Mouse (Mus musculus) midbrain, postnatal 0 days (tissue): ENCODE measurements at regions not wholly inside any gene's neighbourhood (a gene's known extent, or its start where the extent isn't known, plus 50 kb on each side); places are given as distances from the start of the nearest gene placed in this dataset.

Source experiments
- ATAC-seq: fragments of 200-750 bp; cut with Nextera tagmentation; 2 replicates; pipeline ENCODE4 v1.8.0; 2017; ENCODE audit warnings: moderate number of reproducible peaks, mild to moderate bottlenecking, moderate TSS enrichment, moderate library complexity; ENCODE audit not compliant: low FRiP score
- DNase-seq: peaks from one replicate; pipeline ENCODE4 v3.0.0-alpha.2; 2015; ENCODE audit warnings: low spot score
- H3K27ac ChIP-seq: fragments of 300-500 bp; sonication (generic); 2 replicates; pipeline ENCODE4 v1.5.1; 2014; ENCODE audit warnings: low read depth, mild to moderate bottlenecking, low read length, mixed read lengths
- H3K27me3 ChIP-seq: fragments of 300-500 bp; sonication (generic); 2 replicates; pipeline ENCODE4 v1.6.1; 2014; ENCODE audit warnings: low read length, control low read depth, mixed read lengths; ENCODE audit not compliant: insufficient read depth
- H3K36me3 ChIP-seq: fragments of 300-500 bp; sonication (generic); 2 replicates; pipeline ENCODE4 v1.6.1; 2014; ENCODE audit warnings: low read length, control low read depth, mixed read lengths; ENCODE audit not compliant: insufficient read depth
- H3K4me1 ChIP-seq: fragments of 300-500 bp; sonication (generic); 2 replicates; pipeline ENCODE4 v1.6.1; 2014; ENCODE audit warnings: mild to moderate bottlenecking, control low read depth, antibody characterized with exemption, low read length, mixed read lengths; ENCODE audit not compliant: insufficient read depth
- H3K4me2 ChIP-seq: fragments of 300-500 bp; sonication (generic); 2 replicates; pipeline ENCODE4 v1.6.1; 2014; ENCODE audit warnings: low read depth, mild to moderate bottlenecking, low read length, mixed read lengths; ENCODE audit not compliant: poor library complexity, severe bottlenecking
- H3K4me3 ChIP-seq: fragments of 300-500 bp; sonication (generic); 2 replicates; pipeline ENCODE4 v1.5.1; 2014; ENCODE audit warnings: low read depth, mild to moderate bottlenecking, low read length, moderate library complexity
- H3K9ac ChIP-seq: fragments of 300-500 bp; sonication (generic); replicated peaks from 2 replicates; pipeline ENCODE4 v1.6.1; 2014; ENCODE audit warnings: mild to moderate bottlenecking, low read length, moderate library complexity, mixed read lengths; ENCODE audit not compliant: poor library complexity, severe bottlenecking
- H3K9me3 ChIP-seq: fragments of 300-500 bp; sonication (generic); 2 replicates; pipeline ENCODE4 v1.6.1; 2016; ENCODE audit warnings: low read length, control low read depth
- CTCF ChIP-seq: IDR thresholded peaks from 2 replicates; pipeline ENCODE4 v1.5.1; 2016; ENCODE audit warnings: antibody characterized with exemption, mild to moderate bottlenecking
- WGBS: fragments of 180-500 bp; shearing (Covaris S2); extraction: QIAGEN DNeasy Blood & Tissue Kit; methylation state at CpG from one replicate; pipeline ENCODE4 v1.1.7; 2014; 5-methylcytosine and 5-hydroxymethylcytosine counted together

DNA sequence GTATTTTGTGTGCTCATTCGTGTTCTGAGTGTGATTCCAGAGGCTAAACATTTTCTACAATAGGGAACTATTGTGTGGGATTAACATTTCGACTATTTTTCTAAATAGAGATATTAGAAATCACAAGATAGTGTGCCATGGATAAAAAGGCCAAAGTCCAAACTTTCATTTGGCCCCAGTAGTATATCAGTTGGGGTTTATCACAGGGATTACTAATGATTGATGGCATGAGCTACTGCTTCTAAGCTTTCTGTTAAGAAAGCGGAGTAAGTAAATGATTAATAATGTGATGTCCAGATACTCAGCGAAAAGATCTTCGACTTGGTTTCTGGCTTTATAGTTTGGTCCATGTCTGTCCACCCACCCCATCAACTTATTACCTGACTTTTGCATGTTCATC, 1545.2 kb upstream of the Got2 start:
- Histone ChIP-seq H3K4me3 (no peak overlapping the region), H3K27me3 (no peaks in the 10 kb centered on the region), H3K9ac (no peak overlapping the region), H3K9me3 (no peaks in the 10 kb centered on the region), H3K4me2 (no peak overlapping the region), H3K4me1 (no peaks in the 10 kb centered on the region), H3K27ac (no peak overlapping the region), H3K36me3 (no peaks in the 10 kb centered on the region)
- 90% methylated on average over 5 of the region's 5 CpGs for WGBS
- TF ChIP-seq CTCF = no peak
- ATAC-seq (no peak), DNase-seq (no peak)

DNA sequence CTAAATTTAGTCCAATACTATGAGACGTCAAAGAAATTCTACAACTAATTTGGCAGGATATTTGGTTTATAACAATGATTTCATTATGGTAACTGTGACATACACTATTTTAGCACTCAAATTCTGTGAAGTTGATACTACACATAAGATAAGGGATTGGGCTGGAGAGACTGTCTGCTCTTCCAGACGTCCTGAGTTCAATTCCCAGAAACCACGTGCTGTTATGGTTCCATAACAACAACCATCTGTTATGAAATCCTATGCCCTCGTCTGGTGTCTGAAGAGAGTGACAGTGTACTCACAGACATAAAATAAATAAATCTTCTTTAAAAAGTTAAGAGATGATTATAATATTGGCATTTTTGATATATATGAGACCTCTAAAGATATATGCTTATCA, 1543.1 kb upstream of the Got2 start:
- Histone ChIP-seq H3K36me3 (no peaks in the 10 kb centered on the region), H3K9me3 (no peaks in the 10 kb centered on the region), H3K27me3 (no peaks in the 10 kb centered on the region), H3K4me3 (no peak overlapping the region), H3K4me1 (no peaks in the 10 kb centered on the region), H3K9ac (no peak overlapping the region), H3K4me2 (no peak overlapping the region), H3K27ac (no peak overlapping the region)
- 80% methylated on average over 4 of the region's 4 CpGs for WGBS
- ATAC-seq (no peak), DNase-seq (no peak)
- no peak for TF ChIP-seq CTCF

DNA sequence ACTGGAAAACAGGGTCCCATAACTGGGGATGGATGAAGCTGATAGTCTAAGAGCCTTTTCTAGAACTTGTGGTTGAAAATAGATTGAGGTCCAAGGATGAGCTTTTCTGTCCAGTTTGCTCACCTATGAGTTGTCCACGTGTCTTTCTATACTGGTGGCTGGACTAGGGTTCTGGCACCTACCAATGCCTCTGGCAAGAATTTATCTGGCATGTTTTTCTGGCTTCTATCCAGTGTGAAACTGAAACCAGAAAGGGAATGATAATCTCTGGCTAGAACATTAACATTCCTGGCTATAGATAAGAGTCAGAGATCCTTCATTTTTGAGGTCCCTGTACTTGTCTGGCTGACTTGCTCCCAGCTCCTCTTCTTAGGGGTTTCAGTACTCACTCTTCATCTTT, 1534.0 kb upstream of the Got2 start:
- no peak overlapping the region for H3K9ac ChIP-seq
- H3K27ac ChIP-seq = no peak overlapping the region
- no peak overlapping the region for H3K4me3 ChIP-seq
- H3K36me3 ChIP-seq = no peaks in the 10 kb centered on the region
- no peaks in the 10 kb centered on the region for H3K4me1 ChIP-seq
- no peak overlapping the region for H3K4me2 ChIP-seq
- WGBS = 83% methylated on average over 1 of the region's 1 CpGs
- DNase-seq = no peak
- no peaks in the 10 kb centered on the region for H3K9me3 ChIP-seq
- TF ChIP-seq CTCF = no peak
- no peaks in the 10 kb centered on the region for H3K27me3 ChIP-seq
- ATAC-seq = no peak

DNA sequence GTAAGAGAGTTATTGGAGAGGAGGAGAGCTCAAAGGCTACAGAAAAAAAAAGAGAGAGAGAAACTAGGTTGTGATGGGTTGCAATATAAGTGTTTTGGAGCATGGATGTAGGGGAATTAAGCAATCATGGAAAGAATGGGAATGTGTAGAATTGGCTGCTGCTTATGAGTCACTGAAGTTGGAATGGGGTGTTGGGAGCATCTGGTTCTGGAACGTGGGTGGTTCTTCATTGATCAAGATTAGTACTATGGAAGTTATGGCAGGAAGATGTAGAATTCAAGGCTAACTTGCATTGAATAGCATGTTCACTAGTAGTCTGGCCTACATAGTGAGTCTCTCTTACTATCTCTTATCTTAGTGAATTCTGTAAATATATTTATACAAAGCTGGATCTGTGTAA, 1526.4 kb upstream of the Got2 start:
- no peaks in the 10 kb centered on the region for H3K9me3 ChIP-seq
- ATAC-seq (no peak), DNase-seq (no peak)
- WGBS = 74% methylated on average over 1 of the region's 1 CpGs
- no peaks in the 10 kb centered on the region for H3K4me1 ChIP-seq
- no peak for TF ChIP-seq CTCF
- H3K4me2 ChIP-seq = no peak overlapping the region
- H3K27ac ChIP-seq = no peak overlapping the region
- H3K9ac ChIP-seq = no peak overlapping the region
- no peaks in the 10 kb centered on the region for H3K36me3 ChIP-seq
- no peaks in the 10 kb centered on the region for H3K27me3 ChIP-seq
- H3K4me3 ChIP-seq = no peak overlapping the region

DNA sequence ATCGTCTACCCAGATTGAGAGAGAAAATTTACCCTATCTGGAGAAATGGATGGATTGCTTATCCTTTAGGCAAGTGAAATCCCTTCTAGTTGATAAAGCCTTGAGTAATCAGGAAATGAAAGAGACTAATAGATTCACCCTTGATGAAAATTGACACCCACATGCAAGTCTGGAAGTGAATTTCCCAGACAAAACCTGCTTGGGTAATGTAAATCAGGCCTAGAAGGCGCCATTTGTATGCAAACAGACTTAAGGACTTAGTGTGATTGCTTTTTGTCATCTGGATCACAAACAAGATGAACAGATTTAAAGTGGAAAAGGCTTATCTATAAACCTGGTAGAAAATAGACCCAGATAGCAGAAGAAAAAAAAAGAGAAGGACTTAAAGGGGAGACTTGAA, 1515.0 kb upstream of the Got2 start:
- Histone ChIP-seq H3K36me3 (no peaks in the 10 kb centered on the region), H3K4me1 (no peaks in the 10 kb centered on the region), H3K4me2 (no peak overlapping the region), H3K27ac (no peak overlapping the region), H3K4me3 (no peak overlapping the region), H3K9me3 (no peaks in the 10 kb centered on the region), H3K9ac (no peak overlapping the region), H3K27me3 (no peaks in the 10 kb centered on the region)
- TF ChIP-seq CTCF = no peak
- WGBS = 72% methylated on average over 2 of the region's 2 CpGs
- no peak for ATAC-seq
- no peak for DNase-seq

DNA sequence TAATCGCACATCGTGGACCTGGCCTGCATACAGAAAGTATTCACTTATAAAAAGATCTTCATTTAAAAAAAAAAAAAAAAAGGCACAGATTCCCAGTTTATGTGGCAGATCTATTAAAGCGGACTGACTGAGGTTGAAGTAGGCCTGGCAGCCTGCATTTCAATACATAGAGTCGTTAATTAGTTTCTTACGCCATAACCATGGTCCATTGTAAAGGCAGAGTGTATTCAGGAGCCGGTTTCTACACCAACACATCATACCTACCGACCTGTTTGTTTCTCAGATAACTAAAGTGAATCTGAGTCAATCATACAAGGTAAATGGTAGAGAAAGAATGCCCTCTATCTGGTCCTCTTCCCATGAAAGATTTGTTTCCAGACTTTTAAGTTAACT, 1509.0 kb upstream of the Got2 start:
- no peak overlapping the region for H3K27ac ChIP-seq
- no peak overlapping the region for H3K4me3 ChIP-seq
- H3K36me3 ChIP-seq = no peaks in the 10 kb centered on the region
- no peak overlapping the region for H3K9ac ChIP-seq
- no peaks in the 10 kb centered on the region for H3K9me3 ChIP-seq
- 17% methylated on average over 7 of the region's 7 CpGs for WGBS
- H3K4me2 ChIP-seq = no peak overlapping the region
- no peaks in the 10 kb centered on the region for H3K4me1 ChIP-seq
- DNase-seq (no peak), ATAC-seq (no peak)
- TF ChIP-seq CTCF = no peak
- H3K27me3 ChIP-seq = no peaks in the 10 kb centered on the region
